Mouse (Mus musculus): ENCODE measurements around the gene Sulf2. TPM values are rescaled to one million over a fixed set of nuclear protein-coding genes. Genes with fewer than 3 reads are reported as not detected.
"Not testable (repeated sequence)": the region's sequence is repeated elsewhere in the genome, so short reads cannot be mapped to it uniquely, and the experiment has no call there.

Gene Sulf2
- total RNA-seq, 2 experiments from 2014 or later, result 3.4 to 3.7 TPM

GRCm38 (mm10) chr2:166097443-166098291, 57.8 kb downstream of the Sulf2 start:
- ATAC-seq (replicated peaks; ENCODE audit: low FRiP score, poor library complexity, severe bottlenecking), result no peak

GRCm38 (mm10) chr2:166096834-166097233, 58.6 kb downstream of the Sulf2 start:
- ATAC-seq (replicated peaks; ENCODE audit: low FRiP score, poor library complexity, severe bottlenecking), result no peak

GRCm38 (mm10) chr2:166096300-166096699, 59.2 kb downstream of the Sulf2 start:
- ATAC-seq (replicated peaks; ENCODE audit: low FRiP score, poor library complexity, severe bottlenecking), result no peak

- ATAC-seq (replicated peaks; ENCODE audit: low FRiP score, poor library complexity, severe bottlenecking), result no peak
Measured at GRCm38 (mm10) chr2:166092412-166092811, 63.1 kb downstream of the Sulf2 start.

- ATAC-seq (replicated peaks; ENCODE audit: low FRiP score, poor library complexity, severe bottlenecking), result no peak
Measured at GRCm38 (mm10) chr2:166091599-166091998, 63.9 kb downstream of the Sulf2 start.

- ATAC-seq (replicated peaks; ENCODE audit: low FRiP score, poor library complexity, severe bottlenecking), result no peak
Measured at GRCm38 (mm10) chr2:166090131-166090581, 65.3 kb downstream of the Sulf2 start.

- no peak for ATAC-seq (replicated peaks; ENCODE audit: low FRiP score, poor library complexity, severe bottlenecking)
Measured at GRCm38 (mm10) chr2:166088991-166089390, 66.5 kb downstream of the Sulf2 start.

- ATAC-seq (replicated peaks; ENCODE audit: low FRiP score, poor library complexity, severe bottlenecking), result no peak
Measured at GRCm38 (mm10) chr2:166086457-166087233, 68.8 kb downstream of the Sulf2 start.

GRCm38 (mm10) chr2:166085780-166086179, 69.7 kb downstream of the Sulf2 start:
- no peak for ATAC-seq (replicated peaks; ENCODE audit: low FRiP score, poor library complexity, severe bottlenecking)

GRCm38 (mm10) chr2:166084964-166085363, 70.5 kb downstream of the Sulf2 start:
- not testable (repeated sequence) for ATAC-seq (replicated peaks; ENCODE audit: low FRiP score, poor library complexity, severe bottlenecking)

- no peak for ATAC-seq (replicated peaks; ENCODE audit: low FRiP score, poor library complexity, severe bottlenecking)
Measured at GRCm38 (mm10) chr2:166084111-166084510, 71.4 kb downstream of the Sulf2 start.

- ATAC-seq (replicated peaks; ENCODE audit: low FRiP score, poor library complexity, severe bottlenecking), result no peak
Measured at GRCm38 (mm10) chr2:166083542-166084031, 71.9 kb downstream of the Sulf2 start.

- ATAC-seq (replicated peaks; ENCODE audit: low FRiP score, poor library complexity, severe bottlenecking), result no peak
Measured at GRCm38 (mm10) chr2:166082661-166083060, 72.8 kb downstream of the Sulf2 start.

GRCm38 (mm10) chr2:166082193-166082592, 73.3 kb downstream of the Sulf2 start:
- 0 out of 2 replicates have a peak, but pooled peaks have one; percentile 39 for ATAC-seq (replicated peaks; ENCODE audit: low FRiP score, poor library complexity, severe bottlenecking)

- no peak for ATAC-seq (replicated peaks; ENCODE audit: low FRiP score, poor library complexity, severe bottlenecking)
Measured at GRCm38 (mm10) chr2:166080967-166081750, 74.3 kb downstream of the Sulf2 start.

GRCm38 (mm10) chr2:166079961-166080885, 75.2 kb downstream of the Sulf2 start:
- ATAC-seq (replicated peaks; ENCODE audit: low FRiP score, poor library complexity, severe bottlenecking), result no peak

- no peak for ATAC-seq (replicated peaks; ENCODE audit: low FRiP score, poor library complexity, severe bottlenecking)
Measured at GRCm38 (mm10) chr2:166079231-166079630, 76.2 kb downstream of the Sulf2 start.

- no peak for ATAC-seq (replicated peaks; ENCODE audit: low FRiP score, poor library complexity, severe bottlenecking)
Measured at GRCm38 (mm10) chr2:166077371-166077770, 78.1 kb downstream of the Sulf2 start.

- no peak for ATAC-seq (replicated peaks; ENCODE audit: low FRiP score, poor library complexity, severe bottlenecking)
Measured at GRCm38 (mm10) chr2:166074322-166074721, 81.1 kb downstream of the Sulf2 start.

Data from erythroid progenitor cell, adult 5-6 weeks (primary cell).